Mouse (Mus musculus) lung, embryonic 16.5 days (tissue): ENCODE data around the gene Fam208b. TPM values are rescaled to one million over a fixed set of nuclear protein-coding genes. Genes with fewer than 3 reads are reported as not detected.

ENCODE experiments used
- polyA plus RNA-seq: library from polyadenylated mRNA; unstranded; fragments of >200 nt; fragmentation: Nextera tagmentation; extraction: Ambion mirVana; gene quantifications from 2 replicates; pipeline ENCODE4 v1.2.1, GENCODE M21; 2015

Gene Fam208b
- polyA plus RNA-seq, 1 experiment from 2014 or later: 10.1 TPM

Other genes starting within 250 kb of the Fam208b start
- gene Gdi2, start 73.0 kb downstream of the Fam208b start, polyA plus RNA-seq: 412 and 431 TPM in 2 replicates
- 9.4 and 10.3 TPM in 2 replicates for gene Asb13, start 22.9 kb upstream of the Fam208b start, polyA plus RNA-seq
- gene Calml3, start 193.2 kb upstream of the Fam208b start, polyA plus RNA-seq: 0.24 and 0.39 TPM in 2 replicates
- 6.2 TPM in 1 of 2 replicates, not detected in the other for gene Calm4, start 226.6 kb upstream of the Fam208b start, polyA plus RNA-seq
- not detected in 2 replicates for gene Calm5, start 243.1 kb upstream of the Fam208b start, polyA plus RNA-seq